Mouse (Mus musculus) embryo, embryonic 11 days (tissue): ENCODE measurements around the gene Dram1.

ENCODE experiments used
- DNase-seq: peaks from one replicate; pipeline ENCODE4 v3.0.0-alpha.2; 2015

Dram1 gene

DNA sequence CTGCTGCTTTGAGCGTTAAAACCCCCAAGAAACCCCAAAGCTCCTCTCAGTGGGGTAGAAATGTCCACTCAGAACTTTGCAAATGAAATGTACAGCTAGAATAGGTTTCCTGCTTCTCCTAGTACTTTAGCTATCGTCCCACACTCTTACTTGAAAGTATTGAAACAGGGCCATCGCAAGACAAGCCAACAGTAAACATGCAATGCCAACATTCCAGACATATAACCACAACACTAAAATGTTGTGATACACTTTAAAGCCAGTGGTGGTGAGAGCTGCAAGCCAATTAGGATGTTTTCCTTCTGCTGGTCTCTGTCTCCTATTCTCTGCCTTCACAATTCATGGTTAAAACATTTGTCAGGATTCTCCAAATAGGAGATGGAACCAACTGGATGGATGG is 97.2 kb downstream of the Dram1 start:
- no peak for DNase-seq

GRCm38 (mm10) chr10:88274045-88274444 is 104.8 kb downstream of the Dram1 start:
- DNase-seq: no peak
